Mouse (Mus musculus): ENCODE results near the gene Slc39a12.

DNA sequence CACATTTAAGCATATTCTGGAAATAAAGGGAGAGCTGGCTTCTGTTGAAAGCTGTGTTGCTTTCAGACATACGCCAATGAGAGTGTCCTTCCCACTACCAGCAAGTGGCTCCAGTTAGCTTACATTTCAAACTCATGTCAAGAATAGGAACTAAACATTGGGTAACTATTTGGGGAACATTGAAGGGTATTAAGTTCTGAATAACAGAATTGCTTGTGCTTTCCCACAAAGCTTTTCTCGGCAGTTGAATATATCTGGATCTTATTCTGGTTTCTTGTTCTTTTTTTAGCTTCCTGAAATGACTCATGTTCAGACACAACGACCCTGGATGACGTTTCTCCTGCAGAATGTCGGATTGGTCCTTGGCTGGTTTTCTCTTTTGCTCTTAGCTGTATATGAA, 106.0 kb downstream of the Slc39a12 start:
- TF ChIP-seq CTCF (conservative IDR thresholded peaks at IDR 0.05; ENCODE audit: low read length) (no peak), POU5F1 (IDR thresholded peaks at IDR 0.05; ENCODE audit: borderline replicate concordance, low read length) (no peak)

Measured in E14TG2a.4 (cell line).